Mouse (Mus musculus): Measurements from ENCODE around the gene Tmem115.
A peak's percentile ranks its signal among the peaks of the same experiment; 100 is the strongest.

The Tmem115 gene

DNA sequence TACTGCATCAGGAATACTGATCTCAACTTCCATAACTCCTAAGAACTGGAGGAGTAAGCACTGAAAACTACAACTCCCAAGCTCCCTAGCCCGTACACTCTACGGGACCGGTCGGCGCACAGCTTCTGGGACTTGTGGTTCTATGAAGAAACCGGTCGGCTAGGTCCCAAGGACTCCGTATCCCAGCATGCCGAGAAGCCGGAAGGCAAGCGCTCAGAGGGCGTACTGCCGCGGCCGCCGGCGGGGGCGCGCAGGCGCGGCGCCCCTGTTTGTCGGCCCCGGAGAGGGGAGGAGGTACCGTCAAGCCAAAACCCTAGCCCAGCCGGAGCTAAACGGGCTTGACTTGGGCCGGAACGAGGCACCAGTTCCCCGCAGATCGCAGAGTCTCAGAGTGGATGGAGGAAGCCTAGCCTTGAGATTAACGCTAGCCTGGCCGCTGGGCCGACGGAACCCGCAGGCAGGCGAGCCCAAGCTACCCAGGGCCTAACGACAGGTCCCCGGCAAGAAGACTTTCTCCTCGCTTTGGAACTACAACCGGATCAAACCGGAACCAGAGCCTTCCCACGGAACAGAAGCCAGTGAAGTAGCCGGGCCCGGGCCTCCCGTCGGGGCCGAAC, at the start of gene Tmem115:
Gene Tmem115 (plus strand): TSS at position 155 of the 617 bp plus-strand sequence.
- DNase-seq (ENCODE audit: low read depth), result peak; percentile 85

DNA sequence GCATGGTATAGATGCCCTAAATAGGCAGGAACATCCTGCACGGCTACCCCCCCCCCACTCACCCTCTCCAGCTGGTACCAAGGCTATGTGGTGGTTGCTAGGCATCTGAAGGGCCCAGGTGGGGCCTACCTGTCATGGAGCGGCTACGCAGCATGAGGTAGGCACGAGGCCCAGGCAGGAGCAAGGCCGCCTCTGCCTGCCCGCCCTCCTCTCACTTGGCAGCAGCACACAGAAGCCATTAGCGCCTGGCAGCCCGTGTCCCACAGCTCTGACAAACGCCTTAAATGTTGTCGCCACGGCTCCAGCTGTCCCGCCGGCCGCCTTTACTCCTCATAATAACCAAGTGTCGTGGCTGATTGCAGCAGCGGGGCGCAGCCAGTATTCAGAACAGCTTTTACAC, 49.4 kb upstream of the Tmem115 start:
- DNase-seq (ENCODE audit: low read depth), result no peak

DNA sequence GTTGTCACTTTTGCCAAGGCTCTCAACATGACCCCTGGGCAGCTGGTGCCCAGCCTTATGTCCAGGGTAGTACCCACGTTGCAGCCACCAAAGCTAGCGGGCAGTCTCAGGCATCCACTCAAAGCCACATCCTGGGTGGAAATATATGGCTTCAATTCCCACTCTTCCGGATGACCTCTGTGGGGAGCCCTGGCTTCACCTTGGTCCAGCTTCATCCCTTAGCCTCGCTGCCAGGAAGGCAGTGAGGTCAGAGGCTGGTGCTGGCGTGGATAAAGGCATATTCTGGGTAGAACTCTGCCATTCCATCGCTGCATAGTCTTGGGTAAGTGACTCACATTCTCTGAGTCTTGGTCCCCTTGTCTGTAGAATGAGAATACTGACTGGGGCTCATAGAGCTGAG, 49.0 kb upstream of the Tmem115 start:
- DNase-seq (ENCODE audit: low read depth), result no peak

DNA sequence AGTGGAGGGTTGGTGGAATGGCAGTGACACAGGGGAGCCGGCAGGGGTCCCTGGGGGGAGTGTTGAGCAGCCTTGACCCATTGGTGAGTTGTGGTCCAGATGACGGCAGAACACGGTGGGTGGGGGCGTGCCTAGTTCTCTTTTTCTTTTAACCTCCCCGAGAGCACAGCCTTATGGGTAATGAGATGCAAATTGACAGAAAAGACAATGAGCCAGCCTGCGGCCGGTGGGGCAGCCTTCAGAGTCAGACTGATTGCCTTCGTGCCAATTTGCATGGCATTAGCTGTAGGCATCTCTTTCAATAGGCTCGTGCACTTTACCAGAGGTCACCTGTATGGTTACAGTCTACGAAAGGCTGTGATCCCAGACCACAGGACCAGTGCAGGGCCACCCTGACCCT, 47.7 kb upstream of the Tmem115 start:
- DNase-seq (ENCODE audit: low read depth), result no peak

GRCm38 (mm10) chr9:107486507-107487225, 47.1 kb upstream of the Tmem115 start:
- DNase-seq (ENCODE audit: low read depth), result no peak

DNA sequence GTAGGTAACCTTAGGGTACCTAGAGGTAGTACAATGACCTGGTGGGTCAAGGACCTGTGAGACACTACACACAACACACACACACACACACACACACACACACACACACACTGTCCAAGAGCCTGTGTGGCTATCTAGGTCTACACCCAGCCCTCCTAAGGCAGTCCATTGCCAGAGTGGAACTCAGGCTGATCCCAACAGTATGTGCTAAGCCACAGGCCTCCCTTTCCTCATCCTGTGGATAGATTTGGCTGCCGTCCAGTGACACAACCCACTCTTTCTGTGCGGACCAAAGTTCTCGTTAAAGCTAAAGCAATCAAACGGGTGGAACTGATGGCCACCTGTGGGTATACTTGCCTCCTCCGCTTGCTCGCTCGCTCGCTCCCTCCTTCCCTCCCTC, 43.6 kb upstream of the Tmem115 start:
- DNase-seq (ENCODE audit: low read depth), result no peak

DNA sequence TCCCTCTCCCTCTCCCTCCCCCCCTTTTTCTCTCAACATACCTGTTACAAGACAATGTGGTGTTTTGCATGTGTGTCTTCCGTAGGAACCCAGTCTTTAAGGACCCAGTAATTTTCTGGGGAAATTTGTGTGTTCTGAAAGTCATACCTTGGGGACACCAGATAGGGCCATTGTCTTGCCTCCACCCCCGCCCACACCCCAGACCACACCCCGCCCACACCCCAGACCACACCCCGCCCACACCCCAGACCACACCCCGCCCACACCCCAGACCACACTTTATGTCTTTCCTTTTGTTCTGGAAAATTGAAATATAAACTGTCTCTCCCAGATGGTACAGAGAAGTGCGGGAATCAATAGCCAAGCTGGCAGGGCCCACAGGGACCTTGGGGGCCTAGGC, 43.1 kb upstream of the Tmem115 start:
- DNase-seq (ENCODE audit: low read depth), result no peak

DNA sequence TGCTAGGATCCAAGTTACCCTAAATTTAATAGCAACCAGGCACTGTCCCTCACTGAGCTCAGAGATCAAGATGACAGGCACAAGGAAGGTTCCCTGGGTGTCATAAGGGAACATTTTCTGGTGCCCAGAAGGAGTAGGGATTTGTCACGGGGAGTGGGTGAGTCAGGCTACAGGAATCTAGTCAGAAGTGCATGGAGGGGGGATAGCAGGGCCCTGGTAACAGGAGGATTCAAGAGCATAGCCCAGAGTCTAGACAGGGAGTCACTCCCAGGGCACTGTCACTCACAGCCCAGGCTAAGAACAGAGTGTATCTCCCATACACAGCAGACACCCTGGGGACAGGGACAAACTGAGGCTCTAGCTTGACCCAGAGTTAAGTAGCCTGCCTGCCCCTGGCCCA, 40.2 kb upstream of the Tmem115 start:
- no peak for DNase-seq (ENCODE audit: low read depth)

GRCm38 (mm10) chr9:107494238-107494637, 39.5 kb upstream of the Tmem115 start:
- DNase-seq (ENCODE audit: low read depth), result no peak

DNA sequence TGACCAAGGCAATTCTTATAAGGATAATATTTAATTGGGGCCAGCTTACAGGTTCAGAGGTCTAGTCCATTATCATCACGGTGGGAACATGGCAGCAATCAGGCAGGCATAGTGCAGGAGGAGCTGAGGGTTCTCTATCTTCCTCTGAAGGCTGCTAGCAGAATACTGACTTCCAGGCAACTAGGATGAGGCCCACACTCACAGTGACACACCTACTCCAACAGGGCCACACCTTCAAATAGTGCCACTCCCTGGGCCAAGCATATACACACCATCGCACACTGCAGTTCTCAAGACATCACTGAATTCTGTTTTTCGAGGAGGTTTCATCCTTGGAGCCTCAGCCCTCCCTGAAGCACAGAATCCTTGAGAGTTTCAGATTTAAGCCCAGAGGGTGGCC, 37.4 kb upstream of the Tmem115 start:
- DNase-seq (ENCODE audit: low read depth), result no peak

GRCm38 (mm10) chr9:107500708-107501286, 32.9 kb upstream of the Tmem115 start:
- DNase-seq (ENCODE audit: low read depth), result no peak

DNA sequence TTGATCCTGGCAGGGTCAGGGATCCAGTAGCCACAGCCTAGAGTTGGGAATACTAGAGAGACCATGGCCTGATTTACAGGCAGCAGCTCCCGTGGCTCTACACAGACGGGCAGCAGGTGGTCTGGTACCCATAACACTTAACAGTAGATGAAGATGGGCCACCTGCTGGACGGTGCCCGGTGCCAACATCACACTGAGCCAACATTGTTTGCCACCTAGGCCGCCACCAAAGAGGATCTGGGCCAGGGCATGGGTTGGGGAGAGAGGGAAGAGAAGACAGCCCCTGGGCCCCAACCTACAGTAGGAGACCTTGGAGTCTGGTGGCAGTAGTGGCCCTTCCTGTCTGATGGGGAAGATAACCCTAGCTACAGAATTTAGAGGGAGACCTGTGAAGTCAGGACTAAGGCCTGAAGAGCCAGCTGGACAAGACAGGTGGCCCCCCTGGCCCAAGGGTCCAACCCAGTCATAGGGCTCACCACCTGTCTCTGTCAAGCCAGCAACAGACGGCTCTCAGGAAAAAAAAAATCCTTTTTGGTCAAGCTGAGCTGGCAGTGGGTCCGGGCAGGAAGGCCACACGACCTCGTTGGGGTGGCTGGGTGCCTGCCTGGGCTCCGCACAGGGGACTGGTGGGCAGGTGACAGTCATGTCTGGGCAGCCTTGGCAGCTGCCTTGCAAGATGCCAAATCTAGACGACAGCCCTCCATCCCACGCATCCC, 31.5 kb upstream of the Tmem115 start:
- no peak for DNase-seq (ENCODE audit: low read depth)

DNA sequence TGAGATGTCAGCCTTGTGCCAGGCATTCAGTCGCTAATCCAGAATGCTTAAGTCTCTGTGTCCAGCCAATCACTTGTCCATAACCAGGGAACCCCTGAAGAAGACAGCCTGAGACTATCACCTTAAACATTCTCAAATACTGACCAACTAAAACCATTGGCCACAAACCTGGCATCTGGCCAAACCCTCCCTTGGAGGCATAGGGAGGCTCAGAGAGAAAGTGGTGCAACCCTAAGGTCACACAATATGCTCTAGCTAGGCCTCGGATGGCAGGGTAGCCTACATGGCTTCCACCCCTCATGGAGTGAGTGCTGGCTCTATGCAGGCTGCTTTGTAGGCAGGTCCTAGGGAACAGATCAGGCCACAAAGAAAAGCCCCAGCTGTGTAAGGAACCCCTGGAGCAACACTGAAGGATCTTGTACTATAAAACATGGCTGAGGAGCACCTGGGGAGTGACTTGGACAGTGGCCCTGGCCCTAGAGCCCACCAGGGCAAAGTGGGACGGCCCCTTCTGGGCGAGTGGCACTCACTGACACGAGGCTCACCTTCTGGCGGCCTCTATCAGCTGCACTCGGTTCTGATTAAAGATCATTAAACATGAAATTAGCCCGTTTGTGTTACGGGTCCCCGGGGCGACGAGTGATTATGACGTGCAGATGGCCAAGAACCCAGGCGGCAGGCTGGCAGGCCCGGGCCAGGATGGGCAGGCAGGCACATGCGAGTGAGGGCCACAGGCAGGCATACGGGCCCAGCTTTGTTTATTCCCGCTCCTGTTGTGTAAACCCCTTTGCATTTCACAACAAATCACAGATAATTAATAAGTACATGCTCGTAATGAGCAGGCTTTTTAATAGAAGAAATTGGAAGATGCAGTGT, 28.8 kb upstream of the Tmem115 start:
- no peak for DNase-seq (ENCODE audit: low read depth)

GRCm38 (mm10) chr9:107508266-107508665, 25.5 kb upstream of the Tmem115 start:
- no peak for DNase-seq (ENCODE audit: low read depth)

GRCm38 (mm10) chr9:107510384-107511100, 23.2 kb upstream of the Tmem115 start:
- DNase-seq (ENCODE audit: low read depth), result no peak

DNA sequence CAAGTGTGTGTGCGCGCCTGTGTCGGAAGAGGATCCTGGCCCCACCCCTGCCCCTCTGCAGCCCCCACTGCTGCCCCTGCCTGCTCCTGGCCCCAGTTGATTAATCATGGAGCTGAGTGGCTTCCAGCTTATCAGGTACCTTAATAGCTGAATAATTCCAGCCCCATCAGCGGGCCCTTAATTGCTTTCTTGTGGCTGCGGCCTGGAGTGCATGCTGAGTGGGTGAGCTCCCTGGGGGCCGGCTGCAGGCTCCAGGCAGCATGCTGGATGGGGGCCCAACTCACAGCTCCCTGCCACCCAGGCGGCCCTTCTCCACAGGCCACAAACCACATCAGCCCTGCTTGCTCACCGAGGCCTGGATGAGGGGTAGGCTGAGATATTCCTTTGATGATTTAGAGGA, 22.3 kb upstream of the Tmem115 start:
- DNase-seq (ENCODE audit: low read depth), result no peak

- DNase-seq (ENCODE audit: low read depth), result no peak
These were observed 21.4 kb upstream of the Tmem115 start for GRCm38 (mm10) chr9:107512326-107512725.

DNA sequence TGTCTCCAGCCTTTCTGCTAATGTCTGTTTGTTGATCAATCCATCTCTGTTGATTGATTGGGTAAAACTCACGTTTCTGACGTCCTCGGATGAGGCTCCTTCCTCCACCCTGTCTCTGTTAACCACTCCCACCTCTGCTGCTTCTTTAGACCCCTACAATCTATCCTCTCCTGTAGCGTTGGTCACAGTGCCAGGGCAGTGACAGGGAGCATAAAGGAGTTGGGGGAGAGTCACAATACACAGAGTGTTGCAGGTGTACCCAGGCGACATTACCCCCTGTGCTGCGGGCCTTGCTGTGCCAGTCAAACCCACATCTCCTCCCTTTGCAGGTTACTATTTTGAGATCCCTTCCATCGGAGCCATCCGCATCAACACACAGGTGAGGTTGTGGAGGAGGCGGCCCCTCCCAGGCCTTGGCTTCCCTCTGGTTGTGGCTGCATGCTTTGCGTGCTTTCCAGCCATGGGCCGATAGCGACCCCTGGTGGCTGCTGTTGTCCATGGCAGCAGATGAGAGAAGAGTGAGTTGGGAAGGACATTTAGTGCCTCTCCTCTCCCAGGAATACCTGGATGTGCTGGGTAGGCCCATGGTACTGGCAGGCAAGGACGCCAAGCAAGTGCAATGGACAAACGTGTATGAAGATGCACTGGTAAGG, 19.3 kb upstream of the Tmem115 start:
- peak; percentile 62 for DNase-seq (ENCODE audit: low read depth)

GRCm38 (mm10) chr9:107520331-107520730, 13.4 kb upstream of the Tmem115 start:
- DNase-seq (ENCODE audit: low read depth), result no peak

DNA sequence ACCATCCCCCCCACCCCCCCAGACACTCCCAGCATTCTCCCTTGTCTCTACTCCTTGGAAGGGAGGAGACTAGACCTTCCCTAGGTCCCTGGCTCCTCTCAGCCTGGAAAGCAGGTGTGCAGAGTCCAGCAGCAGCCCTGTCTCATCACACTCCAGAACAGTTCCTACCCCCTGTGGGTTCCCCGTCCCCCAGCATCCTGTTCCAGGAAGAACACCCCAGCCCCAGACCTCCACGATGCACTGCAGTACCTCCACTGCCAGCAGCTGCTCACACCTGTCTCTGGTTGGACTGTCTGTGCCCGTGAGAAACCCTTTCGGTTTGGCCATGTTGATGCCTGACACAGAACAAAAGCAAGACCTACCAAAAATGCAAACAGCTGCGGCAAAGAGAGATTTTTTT, 12.6 kb upstream of the Tmem115 start:
- DNase-seq (ENCODE audit: low read depth), result no peak

Data from c-Kit-positive CD71-positive TER-119-negative erythroid progenitor cells, embryonic 14.5 days (primary cell).